Comparison of ENCODE assay signal across 8 mouse cellular contexts in the genomic region with DNA sequence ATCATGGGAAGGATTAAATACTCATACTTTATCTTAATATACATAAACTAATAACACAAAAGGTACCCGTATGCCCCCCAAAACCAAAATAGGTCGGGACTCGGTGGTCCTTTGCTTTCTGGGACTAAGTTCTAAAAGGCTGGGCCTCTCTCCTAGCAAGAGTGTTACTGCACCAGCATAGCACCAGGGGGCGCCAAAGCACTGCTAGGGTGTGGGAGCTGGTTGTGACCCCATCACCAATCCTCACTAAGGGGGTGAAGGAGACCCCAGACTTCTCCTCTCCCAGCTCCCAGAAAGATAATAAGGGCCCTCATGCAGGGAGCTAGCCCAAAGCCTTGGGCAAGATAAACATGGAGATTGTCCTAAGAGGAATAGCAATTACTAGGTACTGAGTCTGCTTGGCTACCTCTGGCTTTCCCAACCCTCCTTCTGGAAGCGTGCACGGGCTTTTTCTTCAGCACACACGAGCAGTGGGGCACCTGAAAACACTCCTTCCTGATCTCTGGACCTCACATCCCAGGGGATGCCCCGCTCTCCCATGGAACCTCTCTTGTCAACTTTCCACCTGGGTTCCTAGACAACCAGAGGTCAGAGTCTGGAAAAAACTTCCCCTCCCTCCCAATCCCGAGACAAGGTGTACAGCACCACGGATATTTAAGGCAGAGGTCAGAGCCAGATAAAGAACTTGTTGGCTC. TPM values are rescaled to one million over a fixed set of nuclear protein-coding genes. Genes with fewer than 3 reads are reported as not detected.
DNase-seq lines count a peak whose midpoint lies in the region; ATAC-seq lines count a peak whose summit lies in the region.

No protein-coding gene starts in this region.

- H3K4me3 ChIP-seq in intestine, embryonic 15.5 days (replicated peaks): no peak overlapping the region; the same call in 1 of the 2 replicates
- H3K4me3 ChIP-seq in stomach, embryonic 14.5 days (ENCODE audit: low read depth, low read length): no peak overlapping the region

- H3K9ac ChIP-seq in intestine, embryonic 15.5 days: no peak overlapping the region; the same call in 1 of the 2 replicates
- H3K9ac ChIP-seq in stomach, embryonic 14.5 days (replicated peaks; ENCODE audit: low read depth, low read length): no peak overlapping the region

- H3K27ac ChIP-seq in intestine, embryonic 15.5 days: peak overlapping the region; percentile 77
- peak overlapping the region; percentile 33; the same call in 1 of the 2 replicates for H3K27ac ChIP-seq in stomach, embryonic 14.5 days (ENCODE audit: low read length)

- peak; percentile 88 for DNase-seq in CD4-positive, CD25-positive, alpha-beta regulatory T cell, adult 2 months (ENCODE audit: low read depth, low spot score)
- peak; percentile 71 for DNase-seq in ovary, postnatal 14 days (ENCODE audit: low spot score)
- DNase-seq in ovary, postnatal 10 days (ENCODE audit: low spot score): no peak
- peak; percentile 81 to 85 for DNase-seq in cerebellum, postnatal 36 days
- DNase-seq in lung, postnatal 10 days: peak; percentile 88

- peaks cover 31% of the 10 kb centered on the region for H3K4me1 ChIP-seq in intestine, embryonic 15.5 days (replicated peaks)
- H3K4me1 ChIP-seq in stomach, embryonic 14.5 days (ENCODE audit: control insufficient read depth, insufficient read depth, low read length): peaks cover 30% of the 10 kb centered on the region

- no peak for ATAC-seq in CD4-positive, CD25-positive, alpha-beta regulatory T cell, adult 4 months
- ATAC-seq in intestine, embryonic 15.5 days: no peak
- no peak for ATAC-seq in stomach, embryonic 14.5 days (ENCODE audit: insufficient number of reproducible peaks, insufficient read depth, low FRiP score, low read depth)

- WGBS in intestine, embryonic 15.5 days: 20% methylated on average over 10 of the region's 10 CpGs
- 29% methylated on average over 10 of the region's 10 CpGs for WGBS in stomach, embryonic 14.5 days

- H3K27me3 ChIP-seq in intestine, embryonic 15.5 days (replicated peaks): no peaks in the 10 kb centered on the region
- H3K27me3 ChIP-seq in stomach, embryonic 14.5 days (ENCODE audit: control insufficient read depth, insufficient read depth, low read length): no peaks in the 10 kb centered on the region

- no peaks in the 10 kb centered on the region for H3K36me3 ChIP-seq in intestine, embryonic 15.5 days
- no peaks in the 10 kb centered on the region for H3K36me3 ChIP-seq in stomach, embryonic 14.5 days (ENCODE audit: control insufficient read depth, insufficient read depth, low read length)

- peak overlapping the region; percentile 84; the same call in 1 of the 2 replicates for H3K4me2 ChIP-seq in intestine, embryonic 15.5 days (replicated peaks)
- no peak overlapping the region for H3K4me2 ChIP-seq in stomach, embryonic 14.5 days (replicated peaks; ENCODE audit: low read depth, low read length)

- no peaks in the 10 kb centered on the region for H3K9me3 ChIP-seq in intestine, embryonic 15.5 days
- H3K9me3 ChIP-seq in stomach, embryonic 14.5 days (ENCODE audit: control insufficient read depth, low read depth, low read length): no peaks in the 10 kb centered on the region

RNA-seq across cellular contexts. Expression of gene Slc9a3r1, which starts 2.1 kb away (rescaled TPM):
- 100 to 1,000 TPM; 162 to 222 TPM for polyA plus RNA-seq in CD4-positive, CD25-positive, alpha-beta regulatory T cell, adult 4 months (2017; shearing (Covaris generic))
- polyA plus RNA-seq in intestine, embryonic 15.5 days (2015; fragmentation: Nextera tagmentation; extraction: Ambion mirVana): 252 and 270 TPM in 2 replicates
- 105 and 114 TPM in 2 replicates for polyA plus RNA-seq in stomach, embryonic 14.5 days (2014; fragmentation: Nextera tagmentation; extraction: Ambion mirVana)

RNA-seq across cellular contexts. Expression of gene Tmem104, which starts 26.3 kb away (rescaled TPM):
- polyA plus RNA-seq in CD4-positive, CD25-positive, alpha-beta regulatory T cell, adult 4 months (2017; shearing (Covaris generic)): 10 to 100 TPM in 1 of 2 experiments, 1 to 10 TPM in 1; 8.1 to 14.2 TPM
- polyA plus RNA-seq in intestine, embryonic 15.5 days (2015; fragmentation: Nextera tagmentation; extraction: Ambion mirVana): 9.3 and 12.2 TPM in 2 replicates
- polyA plus RNA-seq in stomach, embryonic 14.5 days (2014; fragmentation: Nextera tagmentation; extraction: Ambion mirVana): 10.5 and 13.2 TPM in 2 replicates

RNA-seq across cellular contexts. Expression of gene Nat9, which starts 26.6 kb away (rescaled TPM):
- polyA plus RNA-seq in CD4-positive, CD25-positive, alpha-beta regulatory T cell, adult 4 months (2017; shearing (Covaris generic)): 10 to 100 TPM; 12.1 to 18.1 TPM
- polyA plus RNA-seq in intestine, embryonic 15.5 days (2015; fragmentation: Nextera tagmentation; extraction: Ambion mirVana): 20.5 and 20.6 TPM in 2 replicates
- polyA plus RNA-seq in stomach, embryonic 14.5 days (2014; fragmentation: Nextera tagmentation; extraction: Ambion mirVana): 18.3 and 20.1 TPM in 2 replicates

RNA-seq across cellular contexts. Expression of gene Cd300lf, which starts 27.2 kb away (rescaled TPM):
- 1 to 10 TPM in 1 of 2 experiments, under 1 TPM in 1; 0.51 to 1.0 TPM for polyA plus RNA-seq in CD4-positive, CD25-positive, alpha-beta regulatory T cell, adult 4 months (2017; shearing (Covaris generic))
- polyA plus RNA-seq in intestine, embryonic 15.5 days (2015; fragmentation: Nextera tagmentation; extraction: Ambion mirVana): 0.85 and 1.2 TPM in 2 replicates
- polyA plus RNA-seq in stomach, embryonic 14.5 days (2014; fragmentation: Nextera tagmentation; extraction: Ambion mirVana): 0.33 and 0.48 TPM in 2 replicates
